Mouse (Mus musculus) heart, postnatal 0 days (tissue): ENCODE measurements at regions not wholly inside any gene's neighbourhood (a gene's known extent, or its start where the extent isn't known, plus 50 kb on each side); places are given as distances from the start of the nearest gene placed in this dataset.

Experiments
- ATAC-seq: fragments of 200-750 bp; cut with Nextera tagmentation; 2 replicates; pipeline ENCODE4 v1.8.0; 2017; ENCODE audit warnings: low read depth, moderate number of reproducible peaks, moderate library complexity; ENCODE audit not compliant: insufficient read depth
- DNase-seq: peaks from one replicate; pipeline ENCODE4 v3.0.0-alpha.2; 2016; ENCODE audit warnings: low spot score
- H3K27ac ChIP-seq: fragments of 300-500 bp; sonication (generic); 2 replicates; pipeline ENCODE4 v1.5.1; 2014; ENCODE audit warnings: low read depth, mild to moderate bottlenecking
- H3K27me3 ChIP-seq: fragments of 300-500 bp; sonication (generic); 2 replicates; pipeline ENCODE4 v1.6.1; 2014; ENCODE audit warnings: low read length, mixed read lengths; ENCODE audit not compliant: control insufficient read depth, insufficient read depth
- H3K36me3 ChIP-seq: fragments of 300-500 bp; sonication (generic); replicated peaks from 2 replicates; pipeline ENCODE4 v1.6.1; 2014; ENCODE audit warnings: low read length, mixed read lengths; ENCODE audit not compliant: control insufficient read depth, insufficient read depth
- H3K4me1 ChIP-seq: fragments of 300-500 bp; sonication (generic); 2 replicates; pipeline ENCODE4 v1.6.1; 2014; ENCODE audit warnings: antibody characterized with exemption; ENCODE audit not compliant: control insufficient read depth, insufficient read depth
- H3K4me2 ChIP-seq: fragments of 300-500 bp; sonication (generic); 2 replicates; pipeline ENCODE4 v1.6.1; 2014; ENCODE audit warnings: low read depth, mild to moderate bottlenecking, low read length, moderate library complexity
- H3K4me3 ChIP-seq: fragments of 300-500 bp; sonication (generic); 2 replicates; pipeline ENCODE4 v1.5.1; 2014; ENCODE audit warnings: low read depth, low read length
- H3K9ac ChIP-seq: fragments of 300-500 bp; sonication (generic); replicated peaks from 2 replicates; pipeline ENCODE4 v1.6.1; 2014; ENCODE audit warnings: low read depth, low read length, mixed read lengths
- H3K9me3 ChIP-seq: fragments of 300-500 bp; sonication (generic); replicated peaks from 2 replicates; pipeline ENCODE4 v1.6.1; 2016; ENCODE audit warnings: low read length; ENCODE audit not compliant: control insufficient read depth
- CTCF ChIP-seq: IDR thresholded peaks from 2 replicates; pipeline ENCODE4 v1.5.1; 2016; ENCODE audit warnings: antibody characterized with exemption, control low read depth, low read depth
- EP300 ChIP-seq: IDR thresholded peaks from 2 replicates; pipeline ENCODE4 v1.6.1; 2016; ENCODE audit warnings: antibody characterized with exemption, low read depth
- WGBS: fragments of 180-500 bp; shearing (Covaris S2); extraction: QIAGEN DNeasy Blood & Tissue Kit; methylation state at CpG from one replicate; pipeline ENCODE4 v1.1.7; 2014; 5-methylcytosine and 5-hydroxymethylcytosine counted together

GRCm38 (mm10) chr16:55547095-55547494 lies 249.3 kb upstream of the Zpld1 start:
- no peaks in the 10 kb centered on the region for H3K27me3 ChIP-seq
- H3K4me3 ChIP-seq, result no peak overlapping the region
- H3K4me2 ChIP-seq, result no peak overlapping the region
- TF ChIP-seq CTCF, result no peak
- no peak for TF ChIP-seq EP300
- ATAC-seq, result no peak
- no peak overlapping the region for H3K27ac ChIP-seq
- H3K9me3 ChIP-seq, result no peaks in the 10 kb centered on the region
- no peak overlapping the region for H3K9ac ChIP-seq
- DNase-seq, result no peak
- WGBS, result 91% methylated on average over 2 of the region's 2 CpGs
- H3K4me1 ChIP-seq, result no peaks in the 10 kb centered on the region
- no peaks in the 10 kb centered on the region for H3K36me3 ChIP-seq

GRCm38 (mm10) chr16:55540336-55541015 lies 242.7 kb upstream of the Zpld1 start:
- H3K9me3 ChIP-seq, result no peaks in the 10 kb centered on the region
- DNase-seq (no peak), ATAC-seq (no peak)
- TF ChIP-seq EP300 (no peak), CTCF (no peak)
- no peaks in the 10 kb centered on the region for H3K27me3 ChIP-seq
- no peaks in the 10 kb centered on the region for H3K36me3 ChIP-seq
- H3K27ac ChIP-seq, result no peak overlapping the region
- H3K9ac ChIP-seq, result no peak overlapping the region
- no peaks in the 10 kb centered on the region for H3K4me1 ChIP-seq
- no peak overlapping the region for H3K4me2 ChIP-seq
- 69% methylated on average over 3 of the region's 3 CpGs for WGBS
- H3K4me3 ChIP-seq, result no peak overlapping the region

DNA sequence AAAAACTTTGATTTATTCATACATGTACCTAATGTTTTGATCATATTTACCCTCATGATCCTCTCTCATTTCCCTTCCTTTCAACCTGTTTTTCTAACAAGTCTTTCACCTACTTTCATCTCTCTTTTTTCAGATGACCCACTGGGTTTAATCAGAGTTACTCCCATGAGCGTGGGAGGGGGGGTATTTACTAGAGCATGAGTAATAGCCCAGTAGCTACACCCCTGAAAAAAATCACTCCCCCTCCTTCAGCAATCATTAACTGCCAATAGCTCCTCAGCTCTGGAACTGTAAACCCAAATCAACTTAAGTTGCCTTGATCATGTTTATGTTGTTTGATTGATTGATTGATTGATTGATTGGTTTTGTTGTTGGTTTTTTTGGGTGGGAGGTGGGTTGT lies 241.4 kb upstream of the Zpld1 start:
- Histone ChIP-seq H3K4me2 (no peak overlapping the region), H3K27ac (no peak overlapping the region), H3K36me3 (no peaks in the 10 kb centered on the region), H3K4me1 (no peaks in the 10 kb centered on the region), H3K27me3 (no peaks in the 10 kb centered on the region), H3K9ac (no peak overlapping the region), H3K4me3 (no peak overlapping the region), H3K9me3 (no peaks in the 10 kb centered on the region)
- no peak for TF ChIP-seq EP300
- no peak for TF ChIP-seq CTCF
- 73% methylated on average over 1 of the region's 1 CpGs for WGBS
- ATAC-seq, result no peak
- DNase-seq, result no peak

- TF ChIP-seq CTCF (no peak), EP300 (no peak)
- 85% methylated on average over 5 of the region's 5 CpGs for WGBS
- Histone ChIP-seq H3K4me3 (no peak overlapping the region), H3K9me3 (no peaks in the 10 kb centered on the region), H3K9ac (no peak overlapping the region), H3K27me3 (no peaks in the 10 kb centered on the region), H3K4me1 (no peaks in the 10 kb centered on the region), H3K27ac (no peak overlapping the region), H3K4me2 (no peak overlapping the region), H3K36me3 (no peaks in the 10 kb centered on the region)
- ATAC-seq, result no peak
- no peak for DNase-seq
Measured at GRCm38 (mm10) chr16:55537548-55537947, 239.8 kb upstream of the Zpld1 start.

DNA sequence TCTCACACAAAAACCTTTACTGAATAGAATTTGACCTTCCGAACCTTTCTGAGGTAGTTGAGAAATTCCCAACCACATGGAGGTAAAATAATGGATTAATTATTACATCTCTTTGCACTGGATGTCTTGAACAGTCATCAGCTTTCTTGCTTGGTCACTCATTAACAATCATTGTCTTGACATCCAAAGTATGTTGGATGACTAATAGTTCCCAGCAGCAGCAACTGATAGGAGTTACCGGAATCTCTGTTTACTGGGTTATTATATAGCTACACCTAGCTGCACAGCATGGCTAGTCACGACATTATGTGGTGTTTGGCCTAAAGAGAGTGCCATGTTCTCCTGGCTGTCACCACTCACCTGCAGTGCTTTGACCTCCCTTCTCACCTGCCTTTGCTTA lies 234.9 kb upstream of the Zpld1 start:
- TF ChIP-seq CTCF (no peak), EP300 (no peak)
- H3K9me3 ChIP-seq, result no peaks in the 10 kb centered on the region
- H3K27ac ChIP-seq, result no peak overlapping the region
- H3K4me2 ChIP-seq, result no peak overlapping the region
- WGBS, result 62% methylated on average over 3 of the region's 3 CpGs
- H3K4me3 ChIP-seq, result no peak overlapping the region
- H3K9ac ChIP-seq, result no peak overlapping the region
- H3K27me3 ChIP-seq, result no peaks in the 10 kb centered on the region
- DNase-seq, result no peak
- H3K36me3 ChIP-seq, result no peaks in the 10 kb centered on the region
- no peaks in the 10 kb centered on the region for H3K4me1 ChIP-seq
- no peak for ATAC-seq

DNA sequence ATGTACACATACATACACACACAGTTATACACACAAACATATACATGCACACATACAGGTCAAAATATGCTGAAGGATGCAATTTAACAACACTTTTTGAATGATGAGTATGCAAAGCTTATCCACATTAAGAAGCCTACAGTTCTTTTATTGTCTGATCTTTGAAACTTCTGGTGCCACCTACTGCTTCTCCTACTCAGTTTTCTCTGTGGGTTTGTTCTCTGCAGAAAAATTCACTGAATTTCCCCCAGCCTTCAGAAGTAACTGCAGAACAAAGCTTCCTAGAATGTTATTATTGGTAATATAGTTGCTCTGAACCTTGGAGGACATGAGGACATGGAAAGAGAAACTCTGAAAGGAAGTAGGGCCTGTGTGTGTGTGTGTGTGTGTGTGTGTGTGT lies 233.1 kb upstream of the Zpld1 start:
- Histone ChIP-seq H3K4me2 (no peak overlapping the region), H3K9ac (no peak overlapping the region), H3K27ac (no peak overlapping the region), H3K27me3 (no peaks in the 10 kb centered on the region), H3K4me3 (no peak overlapping the region), H3K4me1 (no peaks in the 10 kb centered on the region), H3K36me3 (no peaks in the 10 kb centered on the region), H3K9me3 (no peaks in the 10 kb centered on the region)
- no peak for ATAC-seq
- no peak for TF ChIP-seq CTCF
- TF ChIP-seq EP300, result no peak
- DNase-seq, result no peak
